Mouse (Mus musculus) lung, postnatal 0 days (tissue): ENCODE data around the gene BC025920.

ENCODE experiments used
- CTCF ChIP-seq: IDR thresholded peaks from 2 replicates; pipeline ENCODE4 v1.5.1; 2016; ENCODE audit warnings: antibody characterized with exemption, mild to moderate bottlenecking
- EP300 ChIP-seq: IDR thresholded peaks from 2 replicates; pipeline ENCODE4 v1.6.1; 2016; ENCODE audit warnings: antibody characterized with exemption, mild to moderate bottlenecking, control low read depth

- TF ChIP-seq CTCF (no peak), EP300 (no peak)
Measured at GRCm38 (mm10) chr10:81604019-81604967, 1.8 kb upstream of the BC025920 start.
